Comparison of ENCODE assay signal across 25 mouse cellular contexts in the genomic region with DNA sequence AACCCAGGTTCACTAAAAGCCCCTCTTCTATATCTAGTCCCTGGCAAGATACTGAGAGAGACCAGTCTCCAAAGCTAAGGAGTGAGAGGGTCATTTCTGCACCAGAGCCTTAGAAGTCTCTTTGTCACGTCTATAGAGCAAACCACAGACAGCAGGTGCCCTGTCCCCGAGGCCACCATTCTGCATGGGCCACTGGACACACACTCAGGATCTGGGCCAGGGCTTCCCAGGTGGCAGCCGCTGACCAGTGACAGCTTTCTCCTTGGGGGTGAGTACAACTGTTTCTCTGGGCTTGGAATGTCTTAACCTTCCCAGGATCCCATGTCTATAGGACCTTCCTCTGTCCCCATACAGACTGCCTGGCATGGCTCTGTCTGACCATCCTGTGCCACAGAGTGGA.
"Had no signal": no experiment of that assay in that cellular context is flagged by ENCODE, and none has a peak within 500 bp of the region (broad histone marks: within the 10 kb centered on the region; RNA-seq: fewer than 3 reads in every experiment).

No protein-coding gene starts in this region.

- H3K27ac ChIP-seq: heart, adult 2 months; heart, embryonic 13.5 days; heart, embryonic 15.5 days; hindbrain, embryonic 13.5 days; hindbrain, embryonic 15.5 days; kidney, postnatal 0 days; limb, embryonic 13.5 days; limb, embryonic 15.5 days; liver, embryonic 12.5 days; liver, embryonic 14.5 days had no signal

- H3K27me3 ChIP-seq: hindbrain, embryonic 13.5 days; hindbrain, embryonic 15.5 days; kidney, embryonic 15.5 days; limb, embryonic 13.5 days; limb, embryonic 15.5 days; liver, embryonic 12.5 days had no signal

- H3K4me3 ChIP-seq: heart, adult 2 months; heart, embryonic 13.5 days; heart, embryonic 15.5 days; hindbrain, embryonic 13.5 days; hindbrain, embryonic 15.5 days; kidney, embryonic 15.5 days; limb, embryonic 13.5 days; limb, embryonic 15.5 days; liver, embryonic 12.5 days had no signal

- H3K4me2 ChIP-seq: heart, embryonic 11.5 days; heart, embryonic 13.5 days; heart, embryonic 15.5 days; hindbrain, embryonic 13.5 days; hindbrain, embryonic 15.5 days; kidney, embryonic 15.5 days; limb, embryonic 13.5 days; limb, embryonic 15.5 days; liver, embryonic 12.5 days had no signal

- ATAC-seq: intestine, embryonic 16.5 days; liver, embryonic 12.5 days had no signal

- H3K4me1 ChIP-seq: liver, embryonic 12.5 days had no signal

- H3K9ac ChIP-seq: heart, embryonic 13.5 days; heart, embryonic 15.5 days; hindbrain, embryonic 13.5 days; hindbrain, embryonic 15.5 days; kidney, embryonic 15.5 days; limb, embryonic 13.5 days; limb, embryonic 15.5 days; liver, embryonic 12.5 days; liver, embryonic 14.5 days had no signal

- DNase-seq: gastrocnemius, postnatal 14 days; gastrocnemius, postnatal 36 days; heart, adult 11 months; heart, adult 2 months; heart, postnatal 14 days; heart, postnatal 36 days; kidney, adult 11 months; kidney, adult 2 months; kidney, adult 9 months; kidney, postnatal 14 days; kidney, postnatal 36 days; layer of hippocampus, postnatal 36 days; left cerebral cortex, postnatal 4 days had no signal

- H3K36me3 ChIP-seq: heart, embryonic 13.5 days; heart, embryonic 15.5 days; hindbrain, embryonic 13.5 days; hindbrain, embryonic 15.5 days; kidney, embryonic 15.5 days; limb, embryonic 13.5 days; limb, embryonic 15.5 days; liver, embryonic 12.5 days had no signal

- H3K9me3 ChIP-seq: heart, embryonic 15.5 days; hindbrain, embryonic 13.5 days; hindbrain, embryonic 15.5 days; kidney, embryonic 15.5 days; limb, embryonic 13.5 days; limb, embryonic 15.5 days; liver, embryonic 12.5 days had no signal
